Mouse (Mus musculus): ENCODE data around the gene Zdhhc19. TPM values are rescaled to one million over a fixed set of nuclear protein-coding genes. Genes with fewer than 3 reads are reported as not detected.

The Zdhhc19 gene
- total RNA-seq, 2 experiments from 2014 or later, result not detected

DNA sequence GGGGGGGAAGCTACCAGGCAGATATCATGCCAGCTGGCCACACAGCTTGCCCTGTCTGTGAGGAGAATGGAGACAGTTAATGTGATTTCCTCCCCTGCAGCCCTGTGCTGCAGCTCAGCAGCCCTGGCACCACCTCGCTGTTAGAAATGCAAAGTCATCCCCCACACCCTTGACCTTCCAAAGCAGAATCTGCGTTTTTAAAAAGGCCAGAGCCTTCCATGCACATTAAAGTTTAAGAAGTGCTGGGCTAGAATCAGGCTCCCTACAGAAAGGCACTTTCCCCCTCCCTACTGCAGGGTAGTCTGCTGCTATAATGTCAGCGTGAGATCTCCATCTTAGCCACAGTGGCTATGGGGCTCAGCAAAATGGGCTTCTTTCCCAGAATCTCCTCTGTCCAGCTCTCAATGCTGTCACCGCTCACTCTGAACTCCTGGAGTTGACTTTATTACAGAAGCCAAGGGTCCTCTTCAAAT, 101.9 kb downstream of the Zdhhc19 start:
- no peak for DNase-seq (ENCODE audit: low spot score)
- intact Hi-C loops (cut with DNase I), result no loop called here

DNA sequence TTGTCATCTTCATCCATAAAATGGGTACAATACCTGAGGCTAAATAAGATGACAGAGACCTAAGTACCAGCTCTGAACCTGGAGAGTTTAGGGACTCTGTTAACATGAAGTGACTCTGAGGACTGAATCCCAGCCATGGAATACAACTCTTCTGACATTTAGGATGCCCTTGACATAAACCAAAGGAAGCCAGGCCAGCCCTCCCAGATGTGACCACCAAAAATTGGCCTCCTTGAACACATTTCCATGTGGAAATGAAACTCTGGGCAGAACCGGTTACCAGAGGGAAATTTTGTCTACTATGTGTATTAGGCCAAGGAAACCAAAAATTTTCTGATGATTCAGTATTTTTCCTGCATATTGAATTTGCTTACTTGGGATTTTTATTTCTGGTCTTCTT, 103.1 kb downstream of the Zdhhc19 start:
- no peak for DNase-seq (ENCODE audit: low spot score)
- intact Hi-C loops (cut with DNase I), result no loop called here

DNA sequence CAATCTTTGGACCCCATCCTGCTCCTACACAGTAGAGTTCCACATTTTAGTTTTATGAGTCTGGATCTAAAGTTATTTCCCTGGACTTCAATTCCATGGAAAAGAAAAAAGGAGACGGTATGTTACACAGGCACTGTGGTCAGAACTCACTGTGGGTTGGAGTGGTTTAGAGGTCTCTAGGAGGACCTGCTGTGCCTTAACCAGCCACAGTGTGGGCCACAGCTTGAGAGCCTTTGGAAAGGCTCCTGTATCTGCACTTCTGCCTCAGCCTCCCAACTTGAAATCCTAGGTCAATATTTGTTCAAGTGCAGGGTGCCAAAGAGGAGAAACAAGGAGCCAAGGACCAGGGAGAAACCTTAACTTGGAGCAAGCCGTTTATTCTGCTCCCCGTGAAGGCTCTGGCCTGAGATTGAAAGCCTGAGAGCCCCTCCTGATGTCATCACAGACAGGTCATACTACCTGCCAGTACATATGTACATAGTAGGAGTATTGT, 106.2 kb downstream of the Zdhhc19 start:
- intact Hi-C loops (cut with DNase I), result loop anchor here (10.0 kb wide), 1 partner anchor 327 kb away; the partner anchor contains the start of genes Rnf168 and Smco1
- DNase-seq (ENCODE audit: low spot score), result no peak

DNA sequence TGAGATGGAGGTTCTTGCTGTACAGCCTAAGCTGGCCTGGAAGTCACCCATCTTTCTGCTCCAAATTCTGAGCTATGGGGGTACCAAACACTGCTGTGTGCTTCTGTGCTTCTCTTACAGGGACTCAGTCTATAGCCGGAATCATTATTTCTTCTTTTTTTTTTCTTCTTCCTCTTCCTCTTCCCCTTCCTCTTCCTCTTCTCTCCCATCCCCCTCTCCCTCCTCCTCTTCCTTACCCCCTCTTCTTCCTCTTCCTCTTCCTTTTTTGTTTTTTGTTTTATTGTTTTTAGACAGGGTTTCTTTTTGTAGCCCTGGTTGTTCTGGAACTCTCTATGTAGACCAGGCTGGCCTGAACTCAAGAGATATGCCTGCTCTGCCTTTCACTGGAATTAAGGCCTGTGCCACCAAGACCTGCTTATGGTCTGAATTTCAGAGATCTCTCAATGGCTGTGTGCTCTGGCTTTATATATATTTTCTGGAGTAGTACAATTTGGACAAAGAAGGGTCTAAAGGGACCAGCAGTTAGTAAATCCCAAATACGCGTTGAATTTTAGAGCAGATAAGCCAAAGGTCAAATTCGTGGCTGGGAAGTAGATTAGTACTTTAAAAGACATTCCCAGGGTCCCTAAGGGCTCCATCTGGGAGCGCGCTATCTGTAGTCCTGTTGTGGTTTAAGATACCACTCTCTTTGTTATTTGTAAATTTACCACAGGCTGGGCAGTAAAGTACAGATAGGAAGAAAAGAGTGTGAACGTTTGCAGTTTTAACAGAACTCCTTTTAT, 111.7 kb downstream of the Zdhhc19 start:
- no peak for DNase-seq (ENCODE audit: low spot score)

DNA sequence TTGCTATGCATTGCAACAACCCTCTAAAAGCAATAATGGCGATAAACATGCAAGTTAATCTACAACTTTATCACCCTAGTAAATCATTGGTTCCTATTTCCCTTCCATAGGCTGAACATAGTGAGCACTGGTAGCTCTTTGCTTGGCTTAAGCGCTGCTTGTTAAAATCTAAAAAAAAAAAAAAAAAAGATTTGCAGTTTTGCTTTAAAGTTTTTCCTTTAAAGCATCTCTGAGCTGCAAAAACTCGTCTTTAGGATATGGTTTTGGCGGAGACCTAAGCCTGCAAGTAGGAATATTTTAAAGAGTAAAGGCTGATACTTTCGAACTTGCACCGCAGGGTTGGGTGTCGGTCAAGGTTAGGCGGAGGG, 112.3 kb downstream of the Zdhhc19 start:
- intact Hi-C loops (cut with DNase I), result loop anchor here (2.0 to 10.0 kb wide), 3 partner anchors 81 to 334 kb away; partner anchors contain the start of genes Rnf168 and Smco1
- DNase-seq (ENCODE audit: low spot score), result no peak

More for the DNA sequence above, 111.7 kb downstream of the Zdhhc19 start:
- intact Hi-C loops (cut with DNase I), result loop anchor here (2.0 to 10.0 kb wide), 3 partner anchors 80 to 333 kb away; partner anchors contain the start of genes Rnf168 and Smco1

DNA sequence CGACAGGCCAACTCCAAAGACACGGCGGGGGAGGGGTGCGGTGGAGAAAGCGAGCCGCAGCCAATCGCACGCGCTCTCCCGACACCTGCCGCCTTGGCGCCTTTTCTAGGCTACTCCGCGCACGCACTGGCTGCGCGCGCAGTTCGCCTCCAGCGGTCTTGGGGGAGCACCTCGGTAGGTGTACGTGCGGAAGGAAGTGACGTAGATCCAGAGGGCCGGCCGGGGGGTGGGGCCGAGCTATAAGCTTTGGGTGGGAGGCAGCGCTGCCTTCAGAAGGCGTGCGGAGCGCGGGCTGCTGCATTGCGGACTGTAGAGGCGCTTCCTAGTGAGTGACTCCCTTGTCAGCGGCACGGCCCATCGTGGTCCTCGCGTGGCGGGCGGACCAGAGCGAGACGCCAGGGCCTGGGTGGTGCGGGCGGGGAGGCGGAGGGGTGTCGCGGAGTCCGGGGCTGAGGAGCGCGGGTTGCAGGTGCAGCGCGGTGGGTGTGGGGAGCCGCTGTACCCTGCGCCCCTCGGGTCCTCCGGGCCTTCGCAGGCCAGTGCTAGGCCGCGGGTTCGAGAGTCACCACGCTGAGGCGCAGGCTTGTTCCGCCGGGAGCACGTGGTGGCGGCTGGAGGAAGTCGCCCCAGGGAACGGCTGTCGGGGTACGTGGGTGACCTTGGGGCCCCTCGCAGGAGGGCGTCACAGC, 112.8 kb downstream of the Zdhhc19 start, which contains the start of gene Tfrc:
Gene Tfrc, plus strand, starts transcription at position 209 of the 689 bp plus-strand sequence.
- peak; percentile 89 for DNase-seq (ENCODE audit: low spot score)
- intact Hi-C loops (cut with DNase I), result loop anchor here (2.0 to 10.0 kb wide), 3 partner anchors 82 to 334 kb away; partner anchors contain the start of genes Rnf168 and Smco1

DNA sequence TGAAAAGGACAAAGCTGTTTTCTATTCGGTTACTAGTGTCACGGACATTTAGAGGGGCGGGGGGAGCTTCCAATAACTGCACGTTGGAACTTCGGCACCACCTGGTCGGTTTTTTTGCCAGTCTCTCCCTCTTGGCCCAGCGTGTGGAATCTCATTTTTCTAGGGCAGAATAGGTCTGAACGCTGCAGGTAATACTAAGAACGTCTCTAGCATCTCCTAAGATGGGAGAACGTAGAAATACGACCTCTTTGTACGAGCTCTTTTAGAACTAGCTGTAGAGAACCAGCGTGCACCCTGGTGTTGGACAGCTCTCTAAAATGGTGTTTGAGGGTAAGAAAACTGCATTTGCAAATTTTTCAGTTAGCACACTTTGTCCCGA, 113.3 kb downstream of the Zdhhc19 start:
- no peak for DNase-seq (ENCODE audit: low spot score)
- intact Hi-C loops (cut with DNase I), result loop anchor here (2.0 to 10.0 kb wide), 3 partner anchors 82 to 335 kb away; partner anchors contain the start of genes Rnf168 and Smco1

DNA sequence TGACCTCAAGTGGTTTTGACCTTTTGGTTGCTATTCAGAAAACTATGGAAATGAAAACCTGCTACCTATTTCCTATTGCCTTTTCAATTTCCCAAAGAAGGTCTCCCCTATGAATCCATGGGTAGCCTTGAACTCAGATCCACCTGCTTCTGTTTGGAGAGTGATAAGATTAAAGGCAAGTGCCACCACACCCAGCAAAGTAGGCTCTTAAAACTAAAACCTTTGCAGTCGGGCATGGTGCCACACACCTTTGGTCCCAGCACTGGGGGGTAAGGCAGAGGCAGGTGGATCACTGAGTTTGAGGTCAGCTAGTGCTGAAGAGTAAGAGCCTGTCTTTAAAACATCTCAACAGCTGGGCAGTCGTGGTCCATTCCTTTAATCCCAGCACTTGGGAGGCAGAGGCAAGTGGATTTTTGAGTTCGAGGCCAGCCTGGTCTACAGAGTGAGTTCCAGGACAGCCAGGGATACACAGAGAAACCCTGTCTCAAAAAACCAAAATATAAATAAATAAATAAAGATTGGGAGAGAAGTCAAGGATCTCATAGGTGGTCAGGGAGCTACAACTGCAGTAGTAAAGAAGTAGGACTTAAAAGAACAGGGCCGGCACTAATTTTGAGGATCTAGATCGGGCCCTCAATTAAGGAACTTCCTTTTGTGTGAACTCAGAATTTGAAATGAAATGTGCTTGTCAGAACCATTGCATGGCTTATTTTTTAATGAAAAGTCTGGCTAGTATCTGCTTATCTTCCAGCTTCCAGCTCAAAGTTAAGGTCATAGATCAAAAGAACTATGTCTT, 114.6 kb downstream of the Zdhhc19 start:
- no peak for DNase-seq (ENCODE audit: low spot score)
- intact Hi-C loops (cut with DNase I), result no loop called here

Other genes with a start within 250 kb of the Zdhhc19 start
- 10 to 100 TPM; 12.8 to 13.1 TPM for gene Fbxo45, start 249.1 kb upstream of the Zdhhc19 start, total RNA-seq (2021)
- gene Wdr53, start 249.0 kb upstream of the Zdhhc19 start, total RNA-seq (2021), result 1 to 10 TPM; 7.2 to 7.8 TPM
- gene Smco1, start 224.8 kb upstream of the Zdhhc19 start, total RNA-seq (2021), result 10 to 100 TPM; 25.6 to 30.3 TPM
- gene Rnf168, start 218.8 kb upstream of the Zdhhc19 start, total RNA-seq (2021), result 10 to 100 TPM; 13.2 to 15.0 TPM
- gene Ubxn7, start 164.0 kb upstream of the Zdhhc19 start, total RNA-seq (2021), result 10 to 100 TPM; 22.9 to 24.0 TPM
- gene Tm4sf19, start 95.8 kb upstream of the Zdhhc19 start, total RNA-seq (2021), result not detected
- 1 to 10 TPM; 7.4 to 8.0 TPM for gene Tctex1d2, start 76.6 kb upstream of the Zdhhc19 start, total RNA-seq (2021)
- 100 to 1,000 TPM; 122 to 126 TPM for gene Pcyt1a, start 65.3 kb upstream of the Zdhhc19 start, total RNA-seq (2021)
- under 1 TPM; 0.75 to 0.95 TPM for gene Slc51a, start 8.4 kb upstream of the Zdhhc19 start, total RNA-seq (2021)
- 100 to 1,000 TPM; 168 to 194 TPM for gene Tfrc, start 112.7 kb downstream of the Zdhhc19 start, total RNA-seq (2021)
- 10 to 100 TPM; 20.9 to 24.7 TPM for gene Tnk2, start 147.6 kb downstream of the Zdhhc19 start, total RNA-seq (2021)
- under 1 TPM; 0.08 to 0.10 TPM for gene Muc4, start 239.6 kb downstream of the Zdhhc19 start, total RNA-seq (2021)

All from heart, postnatal 25 days (tissue).